Mouse (Mus musculus): ENCODE data around the gene Kpna6. TPM values are rescaled to one million over a fixed set of nuclear protein-coding genes. Genes with fewer than 3 reads are reported as not detected.
"Not testable (repeated sequence)": the region's sequence is repeated elsewhere in the genome, so short reads cannot be mapped to it uniquely, and the experiment has no call there.

Gene Kpna6
- 11.5 and 14.2 TPM in 2 replicates for polyA plus RNA-seq (2014; fragmentation: Nextera tagmentation; extraction: Ambion mirVana)

DNA sequence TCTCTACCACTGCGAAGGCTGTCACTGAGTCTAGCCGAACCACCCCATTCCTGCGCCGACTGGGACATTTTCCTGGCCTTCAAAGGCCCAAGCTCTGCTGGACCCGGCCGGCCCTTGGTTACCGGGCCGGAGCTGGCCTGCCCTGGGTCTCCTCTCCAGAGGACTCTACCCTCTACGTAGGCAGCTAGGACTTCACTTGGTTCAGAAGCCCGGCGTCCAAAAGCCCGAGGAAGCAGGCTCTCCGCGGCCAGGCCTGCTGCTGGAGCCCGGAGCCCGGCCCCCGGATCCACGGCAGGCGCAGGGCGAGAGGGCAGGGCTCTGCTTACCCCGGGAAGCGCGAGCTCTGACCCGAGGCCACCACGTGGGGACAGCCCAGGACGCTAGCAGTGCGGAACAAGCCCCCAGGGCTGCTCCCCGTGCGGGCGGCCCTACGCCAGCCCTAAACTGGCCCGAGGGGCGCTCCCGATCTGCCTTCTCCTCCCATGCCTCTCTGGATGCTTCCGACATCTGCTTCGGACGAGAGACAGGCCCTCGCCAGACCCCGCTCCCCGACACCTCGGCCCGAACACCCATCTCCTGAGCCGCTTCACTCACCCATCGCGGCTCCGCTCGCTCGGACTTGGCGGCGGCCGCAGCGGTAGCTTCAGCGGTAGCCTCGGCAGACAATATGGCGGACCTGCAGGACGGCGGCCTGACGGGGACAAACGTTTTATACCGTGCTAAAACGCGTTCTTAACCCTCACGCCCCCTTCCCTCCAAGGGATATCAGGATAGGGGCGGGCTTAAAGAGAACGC is at the start of gene Kpna6:
Gene Kpna6, minus strand, starts transcription at position 685 of the 795 bp plus-strand sequence.
- H3K4me2 ChIP-seq (ENCODE audit: low read length) = peak within 1 kb of the TSS; percentile 74
- H3K27ac ChIP-seq (replicated peaks in 1 of 2; ENCODE audit: control insufficient read depth in 1 of 2, insufficient read depth in 1 of 2, low read depth in 2 of 2, low read length in 2 of 2) = peak within 1 kb of the TSS; percentile 96 to 97
- H3K27me3 ChIP-seq (ENCODE audit: control insufficient read depth, insufficient read depth, low read length) = no peaks in the 10 kb centered on the region
- WGBS = under 1% methylated on average over 62 of the region's 65 CpGs
- ATAC-seq (ENCODE audit: insufficient number of reproducible peaks, insufficient read depth, low FRiP score, low read depth) = peak; percentile 84
- H3K9ac ChIP-seq (ENCODE audit: low read length) = peak within 1 kb of the TSS; percentile 99
- H3K9me3 ChIP-seq (ENCODE audit: control insufficient read depth, low read length) = no peaks in the 10 kb centered on the region
- peak within 1 kb of the TSS; percentile 87 to 99 for H3K4me3 ChIP-seq (ENCODE audit: control insufficient read depth in 1 of 2, insufficient read depth in 1 of 2, low read depth in 1 of 2, low read length in 2 of 2)
- H3K4me1 ChIP-seq (ENCODE audit: control insufficient read depth in 2 of 2, insufficient read depth in 2 of 2, low read length in 2 of 2) = peaks cover 2 to 11% of the 10 kb centered on the region in 2 experiments; a peak in 3 of 4 replicates
- H3K36me3 ChIP-seq (ENCODE audit: control insufficient read depth, insufficient read depth, low read length) = peaks cover 20% of the 10 kb centered on the region

GRCm38 (mm10) chr4:129716310-129716709 is 43.7 kb upstream of the Kpna6 start:
- no peak for ATAC-seq (ENCODE audit: insufficient number of reproducible peaks, insufficient read depth, low FRiP score, low read depth)
- no peak overlapping the region for H3K27ac ChIP-seq (replicated peaks in 1 of 2; ENCODE audit: control insufficient read depth in 1 of 2, insufficient read depth in 1 of 2, low read depth in 2 of 2, low read length in 2 of 2)
- H3K9ac ChIP-seq (ENCODE audit: low read length) = no peak overlapping the region
- H3K4me1 ChIP-seq (ENCODE audit: control insufficient read depth in 2 of 2, insufficient read depth in 2 of 2, low read length in 2 of 2) = no peaks in the 10 kb centered on the region
- H3K4me2 ChIP-seq (ENCODE audit: low read length) = no peak overlapping the region
- no peaks in the 10 kb centered on the region for H3K9me3 ChIP-seq (ENCODE audit: control insufficient read depth, low read length)
- H3K27me3 ChIP-seq (ENCODE audit: control insufficient read depth, insufficient read depth, low read length) = no peaks in the 10 kb centered on the region
- H3K4me3 ChIP-seq (ENCODE audit: control insufficient read depth in 1 of 2, insufficient read depth in 1 of 2, low read depth in 1 of 2, low read length in 2 of 2) = no peak overlapping the region
- H3K36me3 ChIP-seq (ENCODE audit: control insufficient read depth, insufficient read depth, low read length) = peaks cover 87% of the 10 kb centered on the region
- 91% methylated on average over 9 of the region's 9 CpGs for WGBS

- no peak for ATAC-seq (ENCODE audit: insufficient number of reproducible peaks, insufficient read depth, low FRiP score, low read depth)
- peaks cover 99% of the 10 kb centered on the region for H3K36me3 ChIP-seq (ENCODE audit: control insufficient read depth, insufficient read depth, low read length)
- H3K9ac ChIP-seq (ENCODE audit: low read length) = no peak overlapping the region
- H3K27me3 ChIP-seq (ENCODE audit: control insufficient read depth, insufficient read depth, low read length) = no peaks in the 10 kb centered on the region
- no peak overlapping the region for H3K4me3 ChIP-seq (ENCODE audit: control insufficient read depth in 1 of 2, insufficient read depth in 1 of 2, low read depth in 1 of 2, low read length in 2 of 2)
- H3K4me2 ChIP-seq (ENCODE audit: low read length) = no peak overlapping the region
- peaks cover 2 to 8% of the 10 kb centered on the region in 2 experiments; a peak in 1 of 4 replicates for H3K4me1 ChIP-seq (ENCODE audit: control insufficient read depth in 2 of 2, insufficient read depth in 2 of 2, low read length in 2 of 2)
- H3K27ac ChIP-seq (replicated peaks in 1 of 2; ENCODE audit: control insufficient read depth in 1 of 2, insufficient read depth in 1 of 2, low read depth in 2 of 2, low read length in 2 of 2) = peak overlapping the region; percentile 15 to 31; a peak in 3 of 4 replicates
- WGBS = 83% methylated on average over 8 of the region's 8 CpGs
- no peaks in the 10 kb centered on the region for H3K9me3 ChIP-seq (ENCODE audit: control insufficient read depth, low read length)
These were observed 37.0 kb upstream of the Kpna6 start for GRCm38 (mm10) chr4:129709486-129710129.

- WGBS = 70% methylated on average over 3 of the region's 3 CpGs
- no peak overlapping the region for H3K9ac ChIP-seq (ENCODE audit: low read length)
- no peak overlapping the region for H3K4me3 ChIP-seq (ENCODE audit: control insufficient read depth in 1 of 2, insufficient read depth in 1 of 2, low read depth in 1 of 2, low read length in 2 of 2)
- peaks cover 94% of the 10 kb centered on the region for H3K36me3 ChIP-seq (ENCODE audit: control insufficient read depth, insufficient read depth, low read length)
- no peak for ATAC-seq (ENCODE audit: insufficient number of reproducible peaks, insufficient read depth, low FRiP score, low read depth)
- H3K27me3 ChIP-seq (ENCODE audit: control insufficient read depth, insufficient read depth, low read length) = no peaks in the 10 kb centered on the region
- peaks cover 15 to 31% of the 10 kb centered on the region in 2 experiments for H3K4me1 ChIP-seq (ENCODE audit: control insufficient read depth in 2 of 2, insufficient read depth in 2 of 2, low read length in 2 of 2)
- H3K27ac ChIP-seq (replicated peaks in 1 of 2; ENCODE audit: control insufficient read depth in 1 of 2, insufficient read depth in 1 of 2, low read depth in 2 of 2, low read length in 2 of 2) = no peak overlapping the region
- no peak overlapping the region for H3K4me2 ChIP-seq (ENCODE audit: low read length)
- H3K9me3 ChIP-seq (ENCODE audit: control insufficient read depth, low read length) = no peaks in the 10 kb centered on the region
These were observed 34.2 kb upstream of the Kpna6 start for GRCm38 (mm10) chr4:129706750-129707149.

GRCm38 (mm10) chr4:129702454-129702853 is 29.9 kb upstream of the Kpna6 start:
- H3K27me3 ChIP-seq (ENCODE audit: control insufficient read depth, insufficient read depth, low read length) = no peaks in the 10 kb centered on the region
- peaks cover 15 to 28% of the 10 kb centered on the region in 2 experiments for H3K4me1 ChIP-seq (ENCODE audit: control insufficient read depth in 2 of 2, insufficient read depth in 2 of 2, low read length in 2 of 2)
- peak overlapping the region; percentile 81 to 84 for H3K27ac ChIP-seq (replicated peaks in 1 of 2; ENCODE audit: control insufficient read depth in 1 of 2, insufficient read depth in 1 of 2, low read depth in 2 of 2, low read length in 2 of 2)
- peak overlapping the region; percentile 54 for H3K9ac ChIP-seq (ENCODE audit: low read length)
- 13% methylated on average over 11 of the region's 11 CpGs for WGBS
- ATAC-seq (ENCODE audit: insufficient number of reproducible peaks, insufficient read depth, low FRiP score, low read depth) = peak; percentile 79
- H3K36me3 ChIP-seq (ENCODE audit: control insufficient read depth, insufficient read depth, low read length) = peaks cover 54% of the 10 kb centered on the region
- H3K9me3 ChIP-seq (ENCODE audit: control insufficient read depth, low read length) = no peaks in the 10 kb centered on the region
- no peak overlapping the region for H3K4me3 ChIP-seq (ENCODE audit: control insufficient read depth in 1 of 2, insufficient read depth in 1 of 2, low read depth in 1 of 2, low read length in 2 of 2)
- peak overlapping the region; percentile 36; the same call in 1 of the 2 replicates for H3K4me2 ChIP-seq (ENCODE audit: low read length)

GRCm38 (mm10) chr4:129701503-129702377 is 29.2 kb upstream of the Kpna6 start:
- WGBS = 47% methylated on average over 17 of the region's 17 CpGs
- peak overlapping the region; percentile 36 for H3K4me2 ChIP-seq (ENCODE audit: low read length)
- ATAC-seq (ENCODE audit: insufficient number of reproducible peaks, insufficient read depth, low FRiP score, low read depth) = no peak
- peaks cover 47% of the 10 kb centered on the region for H3K36me3 ChIP-seq (ENCODE audit: control insufficient read depth, insufficient read depth, low read length)
- peak overlapping the region; percentile 81 to 84 for H3K27ac ChIP-seq (replicated peaks in 1 of 2; ENCODE audit: control insufficient read depth in 1 of 2, insufficient read depth in 1 of 2, low read depth in 2 of 2, low read length in 2 of 2)
- H3K27me3 ChIP-seq (ENCODE audit: control insufficient read depth, insufficient read depth, low read length) = no peaks in the 10 kb centered on the region
- peaks cover 15 to 28% of the 10 kb centered on the region in 2 experiments for H3K4me1 ChIP-seq (ENCODE audit: control insufficient read depth in 2 of 2, insufficient read depth in 2 of 2, low read length in 2 of 2)
- no peak overlapping the region for H3K4me3 ChIP-seq (ENCODE audit: control insufficient read depth in 1 of 2, insufficient read depth in 1 of 2, low read depth in 1 of 2, low read length in 2 of 2)
- peak overlapping the region; percentile 54 for H3K9ac ChIP-seq (ENCODE audit: low read length)
- H3K9me3 ChIP-seq (ENCODE audit: control insufficient read depth, low read length) = no peaks in the 10 kb centered on the region

DNA sequence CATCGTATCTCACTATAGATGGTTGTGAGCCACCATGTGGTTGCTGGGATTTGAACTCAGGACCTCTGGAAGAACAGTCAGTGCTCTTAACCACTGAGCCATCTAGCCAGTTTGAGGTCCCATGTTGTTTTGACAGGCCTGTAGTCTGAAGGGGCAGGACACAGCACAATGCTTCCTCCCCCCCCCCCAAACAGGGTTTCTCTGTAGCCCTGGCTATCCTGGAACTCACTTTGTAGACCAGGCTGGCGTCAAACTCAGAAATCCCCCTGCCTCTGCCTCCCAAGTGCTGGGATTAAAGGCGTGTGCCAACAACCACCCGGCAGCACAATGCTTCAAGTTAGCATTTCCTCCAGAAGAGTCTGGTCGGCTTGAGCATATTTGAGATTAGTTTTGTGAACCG is 28.1 kb upstream of the Kpna6 start:
- Histone ChIP-seq H3K4me1 (ENCODE audit: control insufficient read depth in 2 of 2, insufficient read depth in 2 of 2, low read length in 2 of 2) (peaks cover 15 to 31% of the 10 kb centered on the region in 2 experiments), H3K36me3 (ENCODE audit: control insufficient read depth, insufficient read depth, low read length) (peaks cover 36% of the 10 kb centered on the region)
- not testable (repeated sequence) for H3K27ac ChIP-seq (replicated peaks in 1 of 2; ENCODE audit: control insufficient read depth in 1 of 2, insufficient read depth in 1 of 2, low read depth in 2 of 2, low read length in 2 of 2); H3K4me2 ChIP-seq (ENCODE audit: low read length); H3K4me3 ChIP-seq (ENCODE audit: control insufficient read depth in 1 of 2, insufficient read depth in 1 of 2, low read depth in 1 of 2, low read length in 2 of 2); ATAC-seq (ENCODE audit: insufficient number of reproducible peaks, insufficient read depth, low FRiP score, low read depth); H3K27me3 ChIP-seq (ENCODE audit: control insufficient read depth, insufficient read depth, low read length); H3K9ac ChIP-seq (ENCODE audit: low read length); H3K9me3 ChIP-seq (ENCODE audit: control insufficient read depth, low read length)
- 86% methylated on average over 6 of the region's 6 CpGs for WGBS

Data from heart, embryonic 14.5 days (tissue).